Mouse (Mus musculus) adrenal gland (tissue): Measurements from ENCODE around the gene Drg1.
"Not testable (repeated sequence)": the region's sequence is repeated elsewhere in the genome, so short reads cannot be mapped to it uniquely, and the experiment has no call there.

Experiments used
- intact Hi-C: fragments of 180-260 bp; cut with DNase I; formaldehyde crosslinking; loops from one replicate; pipeline ENCODE4 v1.15.1; 2025

Drg1 gene

GRCm38 (mm10) chr11:3140967-3141535 lies 125.2 kb downstream of the Drg1 start:
- intact Hi-C loops = not testable (repeated sequence)

- intact Hi-C loops = not testable (repeated sequence)
Measured at GRCm38 (mm10) chr11:3138323-3138722, 127.9 kb downstream of the Drg1 start.
